Comparison of ENCODE assay signal across 9 mouse cellular contexts in genomic region chr12:5237078-5237477, GRCm38 (mm10).
DNase-seq lines count a peak whose midpoint lies in the region; ATAC-seq and TF ChIP-seq lines count a peak whose summit lies in the region.
"Had no signal": no experiment of that assay in that cellular context is flagged by ENCODE, and none has a peak within 500 bp of the region (broad histone marks: within the 10 kb centered on the region; RNA-seq: fewer than 3 reads in every experiment).

No protein-coding gene starts in this region.

- peak overlapping the region; percentile 18; the same call in 1 of the 2 replicates for H3K27ac ChIP-seq in heart, embryonic 10.5 days
- peak overlapping the region; percentile 23; the same call in 1 of the 2 replicates for H3K27ac ChIP-seq in heart, embryonic 12.5 days (ENCODE audit: poor library complexity, severe bottlenecking)
- H3K27ac ChIP-seq in kidney, postnatal 0 days: no peak overlapping the region
- H3K27ac ChIP-seq in stomach, embryonic 14.5 days (ENCODE audit: low read length): peak overlapping the region; percentile 10; the same call in 1 of the 2 replicates
- H3K27ac ChIP-seq: embryonic facial prominence, embryonic 12.5 days had no signal

- no peak overlapping the region for H3K4me2 ChIP-seq in heart, embryonic 12.5 days
- no peak overlapping the region for H3K4me2 ChIP-seq in kidney, postnatal 0 days (ENCODE audit: low read length)
- H3K4me2 ChIP-seq in stomach, embryonic 14.5 days (replicated peaks; ENCODE audit: low read depth, low read length): no peak overlapping the region
- H3K4me2 ChIP-seq: embryonic facial prominence, embryonic 12.5 days had no signal

- peaks cover 26% of the 10 kb centered on the region; the same call in 1 of the 2 replicates for H3K4me1 ChIP-seq in heart, embryonic 10.5 days
- peaks cover 34% of the 10 kb centered on the region for H3K4me1 ChIP-seq in heart, embryonic 12.5 days (replicated peaks)
- H3K4me1 ChIP-seq in kidney, postnatal 0 days (replicated peaks; ENCODE audit: insufficient read depth, low read length): no peaks in the 10 kb centered on the region; the same call in 1 of the 2 replicates
- peaks cover 15% of the 10 kb centered on the region for H3K4me1 ChIP-seq in stomach, embryonic 14.5 days (ENCODE audit: control insufficient read depth, insufficient read depth, low read length)

- no peaks in the 10 kb centered on the region for H3K9me3 ChIP-seq in heart, embryonic 10.5 days
- H3K9me3 ChIP-seq in heart, embryonic 12.5 days (replicated peaks): no peaks in the 10 kb centered on the region
- H3K9me3 ChIP-seq in kidney, postnatal 0 days (replicated peaks; ENCODE audit: low read length): no peaks in the 10 kb centered on the region
- H3K9me3 ChIP-seq in stomach, embryonic 14.5 days (ENCODE audit: control insufficient read depth, low read depth, low read length): no peaks in the 10 kb centered on the region
- H3K9me3 ChIP-seq: embryonic facial prominence, embryonic 12.5 days had no signal

- TF ChIP-seq CTCF in kidney, postnatal 0 days (IDR thresholded peaks at IDR 0.05; ENCODE audit: low read depth): no peak

- peak; percentile 58 for ATAC-seq in heart, embryonic 12.5 days (ENCODE audit: insufficient number of reproducible peaks, low FRiP score)
- no peak for ATAC-seq in kidney, postnatal 0 days (replicated peaks; ENCODE audit: low FRiP score, low read depth)
- no peak; the same call in 1 of the 2 replicates for ATAC-seq in stomach, embryonic 14.5 days (ENCODE audit: insufficient number of reproducible peaks, insufficient read depth, low FRiP score, low read depth)

- WGBS in heart, embryonic 10.5 days: 56% methylated on average over 5 of the region's 5 CpGs
- WGBS in heart, embryonic 12.5 days: 44% methylated on average over 5 of the region's 5 CpGs
- WGBS in kidney, postnatal 0 days: 67% methylated on average over 5 of the region's 5 CpGs
- WGBS in stomach, embryonic 14.5 days: 41% methylated on average over 5 of the region's 5 CpGs

- no peaks in the 10 kb centered on the region for H3K36me3 ChIP-seq in heart, embryonic 10.5 days
- no peaks in the 10 kb centered on the region for H3K36me3 ChIP-seq in heart, embryonic 12.5 days
- H3K36me3 ChIP-seq in kidney, postnatal 0 days (ENCODE audit: insufficient read depth, low read length): no peaks in the 10 kb centered on the region
- no peaks in the 10 kb centered on the region for H3K36me3 ChIP-seq in stomach, embryonic 14.5 days (ENCODE audit: control insufficient read depth, insufficient read depth, low read length)
- H3K36me3 ChIP-seq: embryonic facial prominence, embryonic 12.5 days had no signal

- no peaks in the 10 kb centered on the region for H3K27me3 ChIP-seq in heart, embryonic 10.5 days (ENCODE audit: insufficient read depth, poor library complexity, severe bottlenecking)
- H3K27me3 ChIP-seq in heart, embryonic 12.5 days (replicated peaks): no peaks in the 10 kb centered on the region
- no peaks in the 10 kb centered on the region for H3K27me3 ChIP-seq in kidney, postnatal 0 days (ENCODE audit: insufficient read depth, low read length)
- no peaks in the 10 kb centered on the region for H3K27me3 ChIP-seq in stomach, embryonic 14.5 days (ENCODE audit: control insufficient read depth, insufficient read depth, low read length)
- H3K27me3 ChIP-seq: embryonic facial prominence, embryonic 12.5 days had no signal

- no peak for DNase-seq in heart, embryonic 10.5 days (ENCODE audit: low spot score)
- DNase-seq in heart, adult 8-10 months (ENCODE audit: low spot score): no peak
- DNase-seq in adrenal gland, postnatal 14 days: peak; percentile 65
- peak; percentile 55 for DNase-seq in kidney, postnatal 0 days (ENCODE audit: low spot score)
- DNase-seq in left cerebral cortex, adult 8-10 months (ENCODE audit: low spot score in 2 of 2): no peak
- no peak for DNase-seq in adipocyte (ENCODE audit: low spot score)

- no peak overlapping the region for H3K4me3 ChIP-seq in heart, embryonic 10.5 days
- no peak overlapping the region for H3K4me3 ChIP-seq in heart, embryonic 12.5 days
- H3K4me3 ChIP-seq in kidney, postnatal 0 days (replicated peaks; ENCODE audit: low read depth, low read length): no peak overlapping the region
- no peak overlapping the region for H3K4me3 ChIP-seq in stomach, embryonic 14.5 days (ENCODE audit: low read depth, low read length)
- H3K4me3 ChIP-seq: embryonic facial prominence, embryonic 12.5 days had no signal

- no peak overlapping the region for H3K9ac ChIP-seq in heart, embryonic 12.5 days
- no peak overlapping the region for H3K9ac ChIP-seq in kidney, postnatal 0 days (ENCODE audit: low read depth, low read length)
- no peak overlapping the region for H3K9ac ChIP-seq in stomach, embryonic 14.5 days (replicated peaks; ENCODE audit: low read depth, low read length)
- H3K9ac ChIP-seq: embryonic facial prominence, embryonic 12.5 days had no signal

Comparison
In these comparisons a context has a peak if more than half of its experiments do, and no peak if none do; other contexts are left out.
1. DNase-seq: peak in adrenal gland, postnatal 14 days (single experiment) and kidney, postnatal 0 days (single experiment); none in heart, embryonic 10.5 days (single experiment), heart, adult 8-10 months (single experiment), left cerebral cortex, adult 8-10 months (0 of 2) and adipocyte (single experiment).